Mouse (Mus musculus): ENCODE measurements around the gene Zfp36l2. TPM values are rescaled to one million over a fixed set of nuclear protein-coding genes. Genes with fewer than 3 reads are reported as not detected.

Zfp36l2 gene
- polyA plus RNA-seq, 1 experiment from 2014 or later = 14.5 TPM

GRCm38 (mm10) chr17:84182311-84183271 is 5.2 kb downstream of the Zfp36l2 start:
- ATAC-seq (ENCODE audit: insufficient read depth, low FRiP score) = no peak
- H3K4me2 ChIP-seq (ENCODE audit: low read depth, low read length) = peak overlapping the region; percentile 67
- peak overlapping the region; percentile 41 for H3K4me3 ChIP-seq (replicated peaks; ENCODE audit: low read length)
- H3K9me3 ChIP-seq (replicated peaks; ENCODE audit: control insufficient read depth, low read length) = no peaks in the 10 kb centered on the region
- H3K4me1 ChIP-seq (ENCODE audit: control insufficient read depth, insufficient read depth, low read length) = peaks cover 45% of the 10 kb centered on the region
- 21% methylated on average over 16 of the region's 16 CpGs for WGBS
- peak overlapping the region; percentile 67 for H3K9ac ChIP-seq (ENCODE audit: low read length)
- H3K27ac ChIP-seq (ENCODE audit: low read length) = peak overlapping the region; percentile 96
- no peaks in the 10 kb centered on the region for H3K36me3 ChIP-seq (ENCODE audit: control insufficient read depth, insufficient read depth, low read length)
- H3K27me3 ChIP-seq (ENCODE audit: control insufficient read depth, insufficient read depth, low read length) = no peaks in the 10 kb centered on the region

- no peaks in the 10 kb centered on the region for H3K36me3 ChIP-seq (ENCODE audit: control insufficient read depth, insufficient read depth, low read length)
- 55% methylated on average over 18 of the region's 18 CpGs for WGBS
- H3K4me3 ChIP-seq (replicated peaks; ENCODE audit: low read length) = no peak overlapping the region
- H3K27me3 ChIP-seq (ENCODE audit: control insufficient read depth, insufficient read depth, low read length) = no peaks in the 10 kb centered on the region
- H3K9ac ChIP-seq (ENCODE audit: low read length) = peak overlapping the region; percentile 67
- H3K4me1 ChIP-seq (ENCODE audit: control insufficient read depth, insufficient read depth, low read length) = peaks cover 49% of the 10 kb centered on the region
- H3K4me2 ChIP-seq (ENCODE audit: low read depth, low read length) = peak overlapping the region; percentile 67
- H3K9me3 ChIP-seq (replicated peaks; ENCODE audit: control insufficient read depth, low read length) = no peaks in the 10 kb centered on the region
- no peak for ATAC-seq (ENCODE audit: insufficient read depth, low FRiP score)
- H3K27ac ChIP-seq (ENCODE audit: low read length) = peak overlapping the region; percentile 96
Measured at GRCm38 (mm10) chr17:84181502-84182310, 6.0 kb downstream of the Zfp36l2 start.

- H3K36me3 ChIP-seq (ENCODE audit: control insufficient read depth, insufficient read depth, low read length) = no peaks in the 10 kb centered on the region
- H3K4me3 ChIP-seq (replicated peaks; ENCODE audit: low read length) = no peak overlapping the region
- peak; percentile 71 for ATAC-seq (ENCODE audit: insufficient read depth, low FRiP score)
- no peaks in the 10 kb centered on the region for H3K9me3 ChIP-seq (replicated peaks; ENCODE audit: control insufficient read depth, low read length)
- peak overlapping the region; percentile 68 for H3K9ac ChIP-seq (ENCODE audit: low read length)
- 37% methylated on average over 11 of the region's 11 CpGs for WGBS
- peaks cover 49% of the 10 kb centered on the region for H3K4me1 ChIP-seq (ENCODE audit: control insufficient read depth, insufficient read depth, low read length)
- H3K4me2 ChIP-seq (ENCODE audit: low read depth, low read length) = peak overlapping the region; percentile 33
- peak overlapping the region; percentile 96 for H3K27ac ChIP-seq (ENCODE audit: low read length)
- H3K27me3 ChIP-seq (ENCODE audit: control insufficient read depth, insufficient read depth, low read length) = no peaks in the 10 kb centered on the region
Measured at GRCm38 (mm10) chr17:84180715-84181501, 6.8 kb downstream of the Zfp36l2 start.

GRCm38 (mm10) chr17:84179973-84180365 is 7.8 kb downstream of the Zfp36l2 start:
- H3K27me3 ChIP-seq (ENCODE audit: control insufficient read depth, insufficient read depth, low read length) = no peaks in the 10 kb centered on the region
- ATAC-seq (ENCODE audit: insufficient read depth, low FRiP score) = no peak
- no peak overlapping the region for H3K4me3 ChIP-seq (replicated peaks; ENCODE audit: low read length)
- no peaks in the 10 kb centered on the region for H3K36me3 ChIP-seq (ENCODE audit: control insufficient read depth, insufficient read depth, low read length)
- WGBS = 59% methylated on average over 4 of the region's 4 CpGs
- no peak overlapping the region for H3K4me2 ChIP-seq (ENCODE audit: low read depth, low read length)
- H3K9ac ChIP-seq (ENCODE audit: low read length) = peak overlapping the region; percentile 16
- peak overlapping the region; percentile 96 for H3K27ac ChIP-seq (ENCODE audit: low read length)
- peaks cover 49% of the 10 kb centered on the region for H3K4me1 ChIP-seq (ENCODE audit: control insufficient read depth, insufficient read depth, low read length)
- H3K9me3 ChIP-seq (replicated peaks; ENCODE audit: control insufficient read depth, low read length) = no peaks in the 10 kb centered on the region

GRCm38 (mm10) chr17:84179026-84179972 is 8.4 kb downstream of the Zfp36l2 start:
- no peak for ATAC-seq (ENCODE audit: insufficient read depth, low FRiP score)
- Histone ChIP-seq H3K36me3 (ENCODE audit: control insufficient read depth, insufficient read depth, low read length) (no peaks in the 10 kb centered on the region), H3K27me3 (ENCODE audit: control insufficient read depth, insufficient read depth, low read length) (no peaks in the 10 kb centered on the region), H3K9me3 (replicated peaks; ENCODE audit: control insufficient read depth, low read length) (no peaks in the 10 kb centered on the region), H3K4me3 (replicated peaks; ENCODE audit: low read length) (no peak overlapping the region), H3K4me2 (ENCODE audit: low read depth, low read length) (no peak overlapping the region), H3K27ac (ENCODE audit: low read length) (peak overlapping the region; percentile 96), H3K4me1 (ENCODE audit: control insufficient read depth, insufficient read depth, low read length) (peaks cover 49% of the 10 kb centered on the region), H3K9ac (ENCODE audit: low read length) (peak overlapping the region; percentile 16; the same call in 1 of the 2 replicates)
- 90% methylated on average over 17 of the region's 17 CpGs for WGBS

- peak overlapping the region; percentile 77 for H3K27ac ChIP-seq (ENCODE audit: low read length)
- no peaks in the 10 kb centered on the region for H3K9me3 ChIP-seq (replicated peaks; ENCODE audit: control insufficient read depth, low read length)
- peaks cover 37% of the 10 kb centered on the region for H3K4me1 ChIP-seq (ENCODE audit: control insufficient read depth, insufficient read depth, low read length)
- WGBS = 35% methylated on average over 8 of the region's 8 CpGs
- no peak for ATAC-seq (ENCODE audit: insufficient read depth, low FRiP score)
- no peak overlapping the region for H3K4me3 ChIP-seq (replicated peaks; ENCODE audit: low read length)
- H3K9ac ChIP-seq (ENCODE audit: low read length) = peak overlapping the region; percentile 46; the same call in 1 of the 2 replicates
- no peak overlapping the region for H3K4me2 ChIP-seq (ENCODE audit: low read depth, low read length)
- no peaks in the 10 kb centered on the region for H3K27me3 ChIP-seq (ENCODE audit: control insufficient read depth, insufficient read depth, low read length)
- no peaks in the 10 kb centered on the region for H3K36me3 ChIP-seq (ENCODE audit: control insufficient read depth, insufficient read depth, low read length)
Measured at GRCm38 (mm10) chr17:84177481-84177880, 10.3 kb downstream of the Zfp36l2 start.

- no peak for ATAC-seq (ENCODE audit: insufficient read depth, low FRiP score)
- no peaks in the 10 kb centered on the region for H3K9me3 ChIP-seq (replicated peaks; ENCODE audit: control insufficient read depth, low read length)
- 86% methylated on average over 7 of the region's 7 CpGs for WGBS
- no peak overlapping the region for H3K27ac ChIP-seq (ENCODE audit: low read length)
- no peak overlapping the region for H3K4me2 ChIP-seq (ENCODE audit: low read depth, low read length)
- H3K4me3 ChIP-seq (replicated peaks; ENCODE audit: low read length) = no peak overlapping the region
- H3K36me3 ChIP-seq (ENCODE audit: control insufficient read depth, insufficient read depth, low read length) = no peaks in the 10 kb centered on the region
- no peak overlapping the region for H3K9ac ChIP-seq (ENCODE audit: low read length)
- H3K4me1 ChIP-seq (ENCODE audit: control insufficient read depth, insufficient read depth, low read length) = peaks cover 26% of the 10 kb centered on the region
- no peaks in the 10 kb centered on the region for H3K27me3 ChIP-seq (ENCODE audit: control insufficient read depth, insufficient read depth, low read length)
Measured at GRCm38 (mm10) chr17:84176446-84176845, 11.3 kb downstream of the Zfp36l2 start.

- H3K4me3 ChIP-seq (replicated peaks; ENCODE audit: low read length) = no peak overlapping the region
- no peak overlapping the region for H3K27ac ChIP-seq (ENCODE audit: low read length)
- no peak overlapping the region for H3K4me2 ChIP-seq (ENCODE audit: low read depth, low read length)
- H3K9ac ChIP-seq (ENCODE audit: low read length) = no peak overlapping the region
- H3K27me3 ChIP-seq (ENCODE audit: control insufficient read depth, insufficient read depth, low read length) = no peaks in the 10 kb centered on the region
- H3K9me3 ChIP-seq (replicated peaks; ENCODE audit: control insufficient read depth, low read length) = no peaks in the 10 kb centered on the region
- H3K4me1 ChIP-seq (ENCODE audit: control insufficient read depth, insufficient read depth, low read length) = peaks cover 14% of the 10 kb centered on the region
- 97% methylated on average over 17 of the region's 17 CpGs for WGBS
- ATAC-seq (ENCODE audit: insufficient read depth, low FRiP score) = no peak
- no peaks in the 10 kb centered on the region for H3K36me3 ChIP-seq (ENCODE audit: control insufficient read depth, insufficient read depth, low read length)
Measured at GRCm38 (mm10) chr17:84175196-84175595, 12.6 kb downstream of the Zfp36l2 start.
